Mouse (Mus musculus) stomach, postnatal 0 days (tissue): ENCODE results near the gene Ppcs. TPM values are rescaled to one million over a fixed set of nuclear protein-coding genes. Genes with fewer than 3 reads are reported as not detected.

Experiments used
- ATAC-seq: fragments of 200-750 bp; cut with Nextera tagmentation; 2 replicates; pipeline ENCODE4 v1.8.0; 2017; ENCODE audit not compliant: low FRiP score, low TSS enrichment
- DNase-seq: peaks from one replicate; pipeline ENCODE4 v3.0.0-alpha.2; 2016; ENCODE audit warnings: low spot score
- H3K27ac ChIP-seq: fragments of 300-500 bp; sonication (generic); replicated peaks from 2 replicates; pipeline ENCODE4 v1.5.1; 2014; ENCODE audit warnings: mild to moderate bottlenecking, control low read depth
- H3K27me3 ChIP-seq: fragments of 300-500 bp; sonication (generic); 2 replicates; pipeline ENCODE4 v1.6.1; 2014; ENCODE audit warnings: low read length; ENCODE audit not compliant: control insufficient read depth, insufficient read depth
- H3K36me3 ChIP-seq: fragments of 300-500 bp; sonication (generic); 2 replicates; pipeline ENCODE4 v1.6.1; 2014; ENCODE audit warnings: low read length, mixed read lengths; ENCODE audit not compliant: control insufficient read depth, insufficient read depth
- H3K4me1 ChIP-seq: fragments of 300-500 bp; sonication (generic); replicated peaks from 2 replicates; pipeline ENCODE4 v1.6.1; 2014; ENCODE audit warnings: antibody characterized with exemption; ENCODE audit not compliant: control insufficient read depth, insufficient read depth
- H3K4me2 ChIP-seq: fragments of 300-500 bp; sonication (generic); replicated peaks from 2 replicates; pipeline ENCODE4 v1.6.1; 2014; ENCODE audit warnings: low read depth, mild to moderate bottlenecking, control low read depth, moderate library complexity
- H3K4me3 ChIP-seq: fragments of 300-500 bp; sonication (generic); 2 replicates; pipeline ENCODE4 v1.5.1; 2014; ENCODE audit warnings: low read depth, low read length, control low read depth
- H3K9ac ChIP-seq: fragments of 300-500 bp; sonication (generic); 2 replicates; pipeline ENCODE4 v1.6.1; 2014; ENCODE audit warnings: mild to moderate bottlenecking, low read length, control low read depth, mixed read lengths
- H3K9me3 ChIP-seq: fragments of 300-500 bp; sonication (generic); 2 replicates; pipeline ENCODE4 v1.6.1; 2016; ENCODE audit warnings: low read length; ENCODE audit not compliant: control insufficient read depth
- CTCF ChIP-seq: IDR thresholded peaks from 2 replicates; pipeline ENCODE4 v1.5.1; 2016; ENCODE audit warnings: antibody characterized with exemption, low read depth, mild to moderate bottlenecking, moderate library complexity
- EP300 ChIP-seq: optimal IDR thresholded peaks from 2 replicates; pipeline ENCODE3; 2016; ENCODE audit warnings: antibody characterized with exemption
- WGBS: fragments of 180-500 bp; shearing (Covaris S2); extraction: QIAGEN DNeasy Blood & Tissue Kit; methylation state at CpG from one replicate; pipeline ENCODE4 v1.1.7; 2014; 5-methylcytosine and 5-hydroxymethylcytosine counted together
- polyA plus RNA-seq: library from polyadenylated mRNA; unstranded; fragments of >200 nt; fragmentation: Nextera tagmentation; extraction: Ambion mirVana; gene quantifications from 2 replicates; pipeline ENCODE4 v1.2.1, GENCODE M21; 2015

Gene Ppcs
- polyA plus RNA-seq, 1 experiment from 2014 or later, result 31.6 TPM

GRCm38 (mm10) chr4:119447786-119448185, 25.6 kb upstream of the Ppcs start:
- DNase-seq (no peak), ATAC-seq (no peak)
- Histone ChIP-seq H3K4me3 (no peak overlapping the region), H3K9me3 (no peaks in the 10 kb centered on the region), H3K4me1 (no peaks in the 10 kb centered on the region), H3K4me2 (no peak overlapping the region), H3K27ac (no peak overlapping the region), H3K9ac (no peak overlapping the region), H3K27me3 (no peaks in the 10 kb centered on the region), H3K36me3 (no peaks in the 10 kb centered on the region)
- 51% methylated on average over 3 of the region's 3 CpGs for WGBS
- no peak for TF ChIP-seq CTCF
- TF ChIP-seq EP300, result no peak

- no peaks in the 10 kb centered on the region for H3K27me3 ChIP-seq
These were observed 25.0 kb upstream of the Ppcs start for GRCm38 (mm10) chr4:119447261-119447660.

GRCm38 (mm10) chr4:119442539-119442938, 20.3 kb upstream of the Ppcs start:
- TF ChIP-seq EP300 (no peak), CTCF (no peak)
- H3K4me2 ChIP-seq, result no peak overlapping the region
- WGBS, result 51% methylated on average over 6 of the region's 6 CpGs
- H3K27me3 ChIP-seq, result no peaks in the 10 kb centered on the region
- no peaks in the 10 kb centered on the region for H3K36me3 ChIP-seq
- H3K9ac ChIP-seq, result no peak overlapping the region
- DNase-seq, result no peak
- no peaks in the 10 kb centered on the region for H3K4me1 ChIP-seq
- no peak for ATAC-seq
- no peak overlapping the region for H3K4me3 ChIP-seq
- no peak overlapping the region for H3K27ac ChIP-seq
- no peaks in the 10 kb centered on the region for H3K9me3 ChIP-seq

More at GRCm38 (mm10) chr4:119447261-119447660, 25.0 kb upstream of the Ppcs start:
- H3K9ac ChIP-seq, result no peak overlapping the region
- 90% methylated on average over 6 of the region's 6 CpGs for WGBS
- TF ChIP-seq CTCF (no peak), EP300 (no peak)
- H3K27ac ChIP-seq, result no peak overlapping the region
- H3K4me1 ChIP-seq, result no peaks in the 10 kb centered on the region
- H3K36me3 ChIP-seq, result no peaks in the 10 kb centered on the region
- H3K4me3 ChIP-seq, result no peak overlapping the region
- DNase-seq (no peak), ATAC-seq (no peak)
- no peak overlapping the region for H3K4me2 ChIP-seq
- H3K9me3 ChIP-seq, result no peaks in the 10 kb centered on the region

- H3K9me3 ChIP-seq, result no peaks in the 10 kb centered on the region
- no peak overlapping the region for H3K9ac ChIP-seq
- no peak for DNase-seq
- ATAC-seq, result no peak
- no peaks in the 10 kb centered on the region for H3K27me3 ChIP-seq
- no peak overlapping the region for H3K4me2 ChIP-seq
- TF ChIP-seq EP300 (no peak), CTCF (no peak)
- H3K36me3 ChIP-seq, result no peaks in the 10 kb centered on the region
- no peak overlapping the region for H3K4me3 ChIP-seq
- 84% methylated on average over 4 of the region's 4 CpGs for WGBS
- no peaks in the 10 kb centered on the region for H3K4me1 ChIP-seq
- H3K27ac ChIP-seq, result no peak overlapping the region
These were observed 19.6 kb upstream of the Ppcs start for GRCm38 (mm10) chr4:119441836-119442235.

- H3K9ac ChIP-seq, result no peak overlapping the region
- H3K27me3 ChIP-seq, result no peaks in the 10 kb centered on the region
- no peaks in the 10 kb centered on the region for H3K4me1 ChIP-seq
- H3K9me3 ChIP-seq, result no peaks in the 10 kb centered on the region
- TF ChIP-seq EP300, result no peak
- no peak for TF ChIP-seq CTCF
- no peak overlapping the region for H3K4me2 ChIP-seq
- WGBS, result 91% methylated on average over 2 of the region's 2 CpGs
- no peak for DNase-seq
- no peak overlapping the region for H3K27ac ChIP-seq
- H3K4me3 ChIP-seq, result no peak overlapping the region
- H3K36me3 ChIP-seq, result no peaks in the 10 kb centered on the region
- no peak for ATAC-seq
These were observed 15.7 kb upstream of the Ppcs start for GRCm38 (mm10) chr4:119437936-119438335.

- H3K9ac ChIP-seq, result no peak overlapping the region
- H3K4me3 ChIP-seq, result no peak overlapping the region
- TF ChIP-seq EP300 (no peak), CTCF (peak; percentile 76)
- no peaks in the 10 kb centered on the region for H3K9me3 ChIP-seq
- DNase-seq (peak; percentile 71), ATAC-seq (peak; percentile 76)
- H3K27me3 ChIP-seq, result no peaks in the 10 kb centered on the region
- H3K4me1 ChIP-seq, result no peaks in the 10 kb centered on the region
- H3K36me3 ChIP-seq, result no peaks in the 10 kb centered on the region
- H3K4me2 ChIP-seq, result no peak overlapping the region
- WGBS, result 27% methylated on average over 5 of the region's 5 CpGs
- H3K27ac ChIP-seq, result no peak overlapping the region
These were observed 8.5 kb upstream of the Ppcs start for GRCm38 (mm10) chr4:119430678-119431077.
